Mouse (Mus musculus): ENCODE data around the gene Klhl29.

GRCm38 (mm10) chr12:5188899-5189298, 186.6 kb downstream of the Klhl29 start:
- TF ChIP-seq CTCF (conservative IDR thresholded peaks at IDR 0.05; ENCODE audit: low read length): no peak
- no peak for TF ChIP-seq POU5F1 (IDR thresholded peaks at IDR 0.05; ENCODE audit: borderline replicate concordance, low read length)
- no peak for TF ChIP-seq NANOG (IDR thresholded peaks at IDR 0.05; ENCODE audit: borderline replicate concordance, low read length)

Measured in E14TG2a.4 (cell line).